10 mouse cellular contexts compared by ENCODE assay signal in genomic region chr8:80830141-80830540, GRCm38 (mm10). TPM values are rescaled to one million over a fixed set of nuclear protein-coding genes. Genes with fewer than 3 reads are reported as not detected.
DNase-seq lines count a peak whose midpoint lies in the region; ATAC-seq and TF ChIP-seq lines count a peak whose summit lies in the region.
"Had no signal": no experiment of that assay in that cellular context is flagged by ENCODE, and none has a peak within 500 bp of the region (broad histone marks: within the 10 kb centered on the region; RNA-seq: fewer than 3 reads in every experiment).

No protein-coding gene starts in this region.

- H3K4me1 ChIP-seq in forebrain, embryonic 14.5 days (ENCODE audit: control insufficient read depth, insufficient read depth, low read length): peaks cover 29% of the 10 kb centered on the region
- H3K4me1 ChIP-seq in limb, embryonic 14.5 days (ENCODE audit: control insufficient read depth, insufficient read depth, low read length): peaks cover 28% of the 10 kb centered on the region

- no peak for TF ChIP-seq POLR2A in limb, embryonic 14.5 days (IDR thresholded peaks at IDR 0.05; ENCODE audit: borderline replicate concordance, extremely low read depth, insufficient read depth, insufficient read length)

- peak overlapping the region; percentile 34; the same call in 1 of the 2 replicates for H3K27ac ChIP-seq in left cerebral cortex, adult 2 months
- peak overlapping the region; percentile 15 for H3K27ac ChIP-seq in forebrain, embryonic 14.5 days (ENCODE audit: low read depth, low read length)
- H3K27ac ChIP-seq in limb, embryonic 14.5 days (replicated peaks; ENCODE audit: low read depth, low read length): peak overlapping the region; percentile 56; the same call in 1 of the 2 replicates

- peak; percentile 83 for DNase-seq in heart, adult 11 months
- DNase-seq in heart, adult 8-10 months (ENCODE audit: low spot score): no peak
- DNase-seq in left cerebral cortex, adult 2 months (ENCODE audit: extremely low spot score in 1 of 2, low spot score in 2 of 2): no peak
- no peak for DNase-seq in left cerebral cortex, adult 11 months (ENCODE audit: low spot score)
- DNase-seq in forebrain, embryonic 14.5 days (ENCODE audit: low spot score): no peak
- DNase-seq in limb, embryonic 14.5 days (ENCODE audit: low spot score): no peak
- DNase-seq in layer of hippocampus, postnatal 10 days (ENCODE audit: low spot score in 2 of 2): no peak
- DNase-seq in right cerebral cortex, postnatal 36 days (ENCODE audit: low spot score in 2 of 2): no peak
- DNase-seq: spleen, adult 18-20 months; thymus, postnatal 4 days had no signal

- intact Hi-C loops in left cerebral cortex, adult 2 months (cut with DNase I): no loop called here

- H3K9ac ChIP-seq in forebrain, embryonic 14.5 days (ENCODE audit: low read length): no peak overlapping the region
- no peak overlapping the region for H3K9ac ChIP-seq in limb, embryonic 14.5 days (ENCODE audit: low read depth, low read length, severe bottlenecking)

- H3K27me3 ChIP-seq in forebrain, embryonic 14.5 days (replicated peaks; ENCODE audit: control insufficient read depth, insufficient read depth, low read length): no peaks in the 10 kb centered on the region
- H3K27me3 ChIP-seq in limb, embryonic 14.5 days (ENCODE audit: control insufficient read depth, insufficient read depth, low read length): no peaks in the 10 kb centered on the region

- TF ChIP-seq CTCF in left cerebral cortex, adult 2 months (IDR thresholded peaks at IDR 0.05): no peak

- WGBS in forebrain, embryonic 14.5 days: 22% methylated on average over 7 of the region's 7 CpGs
- WGBS in limb, embryonic 14.5 days: 51% methylated on average over 7 of the region's 7 CpGs

- no peak for ATAC-seq in forebrain, embryonic 14.5 days
- no peak for ATAC-seq in limb, embryonic 14.5 days (ENCODE audit: low FRiP score, low read depth)

- H3K4me2 ChIP-seq in forebrain, embryonic 14.5 days (ENCODE audit: low read length): no peak overlapping the region
- H3K4me2 ChIP-seq in limb, embryonic 14.5 days (replicated peaks; ENCODE audit: low read depth, low read length, severe bottlenecking): no peak overlapping the region; the same call in 1 of the 2 replicates

- no peaks in the 10 kb centered on the region for H3K36me3 ChIP-seq in forebrain, embryonic 14.5 days (ENCODE audit: control insufficient read depth, insufficient read depth, low read length)
- no peaks in the 10 kb centered on the region for H3K36me3 ChIP-seq in limb, embryonic 14.5 days (ENCODE audit: control insufficient read depth, insufficient read depth, low read length)

- H3K9me3 ChIP-seq in forebrain, embryonic 14.5 days (replicated peaks; ENCODE audit: control insufficient read depth, low read length): no peaks in the 10 kb centered on the region
- no peaks in the 10 kb centered on the region for H3K9me3 ChIP-seq in limb, embryonic 14.5 days (ENCODE audit: control insufficient read depth, low read length)

- H3K4me3 ChIP-seq in left cerebral cortex, adult 2 months: no peak overlapping the region
- H3K4me3 ChIP-seq in forebrain, embryonic 14.5 days (ENCODE audit: low read depth, low read length): no peak overlapping the region
- H3K4me3 ChIP-seq in limb, embryonic 14.5 days (replicated peaks; ENCODE audit: low read length): no peak overlapping the region

RNA-seq across cellular contexts. Expression of gene Gab1, which starts 50.2 kb away (rescaled TPM):
- total RNA-seq in heart, adult 8-10 months (2022): 10 to 100 TPM; 33.6 to 43.1 (median 40.6) TPM
- total RNA-seq in left cerebral cortex, adult 2 months (2021): 10 to 100 TPM; 11.4 to 13.0 TPM
- 15.4 and 15.8 TPM in 2 replicates for polyA plus RNA-seq in forebrain, embryonic 14.5 days (2014; fragmentation: Nextera tagmentation; extraction: Ambion mirVana)
- 44.8 and 56.3 TPM in 2 replicates for polyA plus RNA-seq in limb, embryonic 14.5 days (2012; rRNA removed)
- polyA plus RNA-seq in limb, embryonic 14.5 days (2014; fragmentation: Nextera tagmentation; extraction: Ambion mirVana): 41.3 and 47.2 TPM in 2 replicates
- total RNA-seq in layer of hippocampus, postnatal 10 days (2021): 10 to 100 TPM; 17.4 to 18.6 TPM
